Mouse (Mus musculus) heart, embryonic 16.5 days (tissue): ENCODE data around the gene Rinl. TPM values are rescaled to one million over a fixed set of nuclear protein-coding genes. Genes with fewer than 3 reads are reported as not detected.

Experiments used
- ATAC-seq: fragments of 200-750 bp; cut with Nextera tagmentation; replicated peaks from 2 replicates; pipeline ENCODE4 v1.8.0; 2017; ENCODE audit warnings: moderate number of reproducible peaks; ENCODE audit not compliant: insufficient read depth, low FRiP score; ENCODE audit errors: extremely low read depth
- H3K27ac ChIP-seq: fragments of 300-500 bp; sonication (generic); 2 replicates; pipeline ENCODE4 v1.5.1; 2014; ENCODE audit warnings: mild to moderate bottlenecking, low read length, control low read depth, moderate library complexity
- H3K27me3 ChIP-seq: fragments of 300-500 bp; sonication (generic); 2 replicates; pipeline ENCODE4 v1.6.1; 2014; ENCODE audit warnings: low read length, mixed read lengths; ENCODE audit not compliant: control insufficient read depth, insufficient read depth
- H3K36me3 ChIP-seq: fragments of 300-500 bp; sonication (generic); 2 replicates; pipeline ENCODE4 v1.6.1; 2014; ENCODE audit not compliant: control insufficient read depth, insufficient read depth
- H3K4me1 ChIP-seq: fragments of 300-500 bp; sonication (generic); 2 replicates; pipeline ENCODE4 v1.6.1; 2014; ENCODE audit warnings: low read length, mixed read lengths; ENCODE audit not compliant: control insufficient read depth, insufficient read depth
- H3K4me2 ChIP-seq: fragments of 300-500 bp; sonication (generic); 2 replicates; pipeline ENCODE4 v1.6.1; 2014; ENCODE audit warnings: low read depth, mild to moderate bottlenecking, control low read depth, low read length
- H3K4me3 ChIP-seq: fragments of 300-500 bp; sonication (generic); 2 replicates; pipeline ENCODE4 v1.5.1; 2014; ENCODE audit warnings: mild to moderate bottlenecking, control low read depth, low read length
- H3K9ac ChIP-seq: fragments of 300-500 bp; sonication (generic); 2 replicates; pipeline ENCODE4 v1.6.1; 2014; ENCODE audit warnings: low read length, control low read depth
- H3K9me3 ChIP-seq: fragments of 300-500 bp; sonication (generic); replicated peaks from 2 replicates; pipeline ENCODE4 v1.6.1; 2016; ENCODE audit warnings: low read length; ENCODE audit not compliant: control insufficient read depth
- WGBS: fragments of 180-500 bp; shearing (Covaris S2); extraction: QIAGEN DNeasy Blood & Tissue Kit; methylation state at CpG from one replicate; pipeline ENCODE4 v1.1.7; 2014; 5-methylcytosine and 5-hydroxymethylcytosine counted together
- polyA plus RNA-seq: library from polyadenylated mRNA; unstranded; fragments of >200 nt; fragmentation: Nextera tagmentation; extraction: Ambion mirVana; gene quantifications from 2 replicates; pipeline ENCODE4 v1.2.1, GENCODE M21; 2015

Rinl gene
- polyA plus RNA-seq = 5.8 and 11.1 TPM in 2 replicates

DNA sequence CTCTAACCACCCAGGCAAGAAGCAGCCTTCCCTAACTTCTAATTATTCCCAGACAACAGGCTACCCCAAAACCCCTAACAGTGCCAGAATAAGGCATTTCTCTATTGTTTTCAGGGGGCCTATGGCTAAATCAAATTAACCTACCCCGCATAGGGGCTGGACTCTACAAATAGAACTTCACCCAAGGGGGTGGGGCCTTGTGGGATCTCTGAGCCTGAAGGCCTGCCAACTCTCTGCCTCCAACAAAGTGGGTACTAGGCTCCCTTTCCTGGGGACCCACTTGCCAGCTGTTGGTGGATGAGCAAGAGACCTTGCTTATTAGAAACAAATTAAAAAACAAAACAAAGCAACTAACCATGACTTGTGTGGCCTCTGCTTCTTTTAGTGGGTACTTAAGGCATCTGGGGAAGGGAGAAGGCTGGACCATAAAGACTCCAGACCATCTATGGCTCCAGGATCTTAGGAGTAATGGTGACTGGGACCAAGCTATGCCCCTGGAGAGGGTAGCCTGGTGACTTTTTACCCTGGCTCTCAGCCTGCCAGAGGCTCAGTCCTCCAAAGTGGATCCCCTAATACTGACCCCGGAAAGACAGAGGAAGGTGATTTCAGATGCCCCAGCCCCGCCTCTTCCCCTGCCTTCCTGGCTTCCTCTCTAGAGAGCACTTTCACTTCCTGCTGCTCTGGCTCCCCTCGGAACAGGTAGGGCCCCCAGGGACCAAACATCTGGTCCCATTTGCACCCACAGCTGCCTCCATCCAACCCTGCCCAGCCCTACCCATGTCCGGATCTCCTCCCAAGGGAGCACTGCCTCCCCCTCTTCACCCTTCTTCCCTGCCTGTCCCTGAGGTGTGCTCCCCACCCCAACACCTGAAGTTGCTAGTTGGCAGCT is at the start of gene Rinl:
Rinl (plus strand) TSS at position 663 of the 889 bp plus-strand sequence.
- H3K9me3 ChIP-seq = no peaks in the 10 kb centered on the region
- peak within 1 kb of the TSS; percentile 26 for H3K4me2 ChIP-seq
- no peak for ATAC-seq
- H3K27me3 ChIP-seq = no peaks in the 10 kb centered on the region
- H3K36me3 ChIP-seq = 0 out of 2 replicates have a peak, but pooled peaks cover 2% of the 10 kb centered on the region
- H3K4me3 ChIP-seq = peak within 1 kb of the TSS; percentile 25; the same call in 1 of the 2 replicates
- H3K9ac ChIP-seq = peak within 1 kb of the TSS; percentile 54; the same call in 1 of the 2 replicates
- H3K27ac ChIP-seq = peak within 1 kb of the TSS; percentile 41; the same call in 1 of the 2 replicates
- no peaks in the 10 kb centered on the region for H3K4me1 ChIP-seq
- WGBS = 55% methylated on average over 5 of the region's 5 CpGs

DNA sequence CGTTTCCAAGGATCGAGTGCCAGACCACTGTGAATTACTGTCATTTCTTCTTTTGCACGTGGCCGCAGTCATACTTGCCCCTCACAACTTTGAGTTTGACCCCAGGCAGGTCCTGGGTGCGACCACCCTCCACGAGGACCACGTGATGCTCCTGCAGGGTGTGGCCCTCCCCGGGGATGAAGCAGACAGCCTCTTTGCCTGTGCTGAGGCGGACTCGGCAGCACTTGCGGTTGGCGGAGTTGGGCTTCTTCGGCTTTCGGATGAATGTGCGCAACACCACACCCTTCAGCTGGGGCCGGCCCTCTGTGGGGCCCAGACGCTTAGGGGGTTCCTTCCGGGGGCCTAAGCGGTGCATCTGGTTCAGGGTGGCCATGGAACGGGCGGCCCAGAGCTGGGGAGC is 48.9 kb upstream of the Rinl start:
- 91% methylated on average over 21 of the region's 21 CpGs for WGBS
- H3K27ac ChIP-seq = no peak overlapping the region
- no peaks in the 10 kb centered on the region for H3K27me3 ChIP-seq
- peaks cover 12% of the 10 kb centered on the region for H3K4me1 ChIP-seq
- H3K9me3 ChIP-seq = no peaks in the 10 kb centered on the region
- H3K4me2 ChIP-seq = no peak overlapping the region
- H3K9ac ChIP-seq = no peak overlapping the region
- peaks cover 32% of the 10 kb centered on the region for H3K36me3 ChIP-seq
- no peak for ATAC-seq
- H3K4me3 ChIP-seq = no peak overlapping the region

DNA sequence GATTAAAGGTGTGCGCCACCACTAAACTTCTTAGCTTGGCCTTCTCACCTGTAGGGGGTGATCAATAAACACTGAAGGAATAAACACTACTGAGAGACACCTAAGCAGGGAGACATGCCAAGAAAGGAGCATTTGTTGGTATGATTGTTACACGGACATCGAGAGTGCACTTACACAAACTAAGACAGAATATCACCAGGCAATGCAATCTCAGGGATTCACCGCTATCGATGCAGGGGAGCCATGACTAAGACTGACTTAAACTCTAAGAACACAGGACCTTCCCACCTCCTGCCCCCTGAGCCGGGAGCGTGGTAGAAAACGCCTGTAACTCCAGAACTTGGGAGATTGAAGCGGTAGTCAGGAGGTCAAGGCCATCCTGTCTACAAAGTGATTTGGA is 47.8 kb upstream of the Rinl start:
- peak overlapping the region; percentile 65 for H3K9ac ChIP-seq
- peak overlapping the region; percentile 32; the same call in 1 of the 2 replicates for H3K27ac ChIP-seq
- no peak for ATAC-seq
- 31% methylated on average over 9 of the region's 9 CpGs for WGBS
- no peaks in the 10 kb centered on the region for H3K27me3 ChIP-seq
- H3K4me2 ChIP-seq = peak overlapping the region; percentile 63
- peaks cover 30% of the 10 kb centered on the region for H3K36me3 ChIP-seq
- peak overlapping the region; percentile 80 for H3K4me3 ChIP-seq
- peaks cover 12% of the 10 kb centered on the region for H3K4me1 ChIP-seq
- no peaks in the 10 kb centered on the region for H3K9me3 ChIP-seq

DNA sequence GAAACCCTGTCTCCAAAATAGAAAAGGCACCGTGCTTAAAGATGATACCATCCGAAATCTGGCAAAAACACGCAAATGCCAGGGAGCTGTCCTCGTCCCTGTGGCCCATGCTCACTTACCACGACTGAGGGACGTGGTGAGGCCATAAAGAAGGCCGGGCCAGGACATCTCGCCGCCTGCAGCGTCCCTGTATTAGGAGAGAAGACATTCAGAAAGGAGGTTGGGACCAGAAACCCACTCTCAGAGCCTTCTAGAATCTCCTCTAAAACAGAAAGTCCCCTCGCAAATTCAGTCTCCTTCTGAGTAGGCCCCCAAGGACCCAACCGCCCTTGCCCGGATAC is 47.4 kb upstream of the Rinl start:
- WGBS = 2% methylated on average over 13 of the region's 13 CpGs
- Histone ChIP-seq H3K27me3 (no peaks in the 10 kb centered on the region), H3K9me3 (no peaks in the 10 kb centered on the region), H3K36me3 (peaks cover 32% of the 10 kb centered on the region), H3K9ac (peak overlapping the region; percentile 65), H3K4me3 (peak overlapping the region; percentile 80), H3K27ac (peak overlapping the region; percentile 32), H3K4me2 (peak overlapping the region; percentile 63), H3K4me1 (peaks cover 12% of the 10 kb centered on the region)
- ATAC-seq = peak; percentile 3; the same call in 1 of the 2 replicates

DNA sequence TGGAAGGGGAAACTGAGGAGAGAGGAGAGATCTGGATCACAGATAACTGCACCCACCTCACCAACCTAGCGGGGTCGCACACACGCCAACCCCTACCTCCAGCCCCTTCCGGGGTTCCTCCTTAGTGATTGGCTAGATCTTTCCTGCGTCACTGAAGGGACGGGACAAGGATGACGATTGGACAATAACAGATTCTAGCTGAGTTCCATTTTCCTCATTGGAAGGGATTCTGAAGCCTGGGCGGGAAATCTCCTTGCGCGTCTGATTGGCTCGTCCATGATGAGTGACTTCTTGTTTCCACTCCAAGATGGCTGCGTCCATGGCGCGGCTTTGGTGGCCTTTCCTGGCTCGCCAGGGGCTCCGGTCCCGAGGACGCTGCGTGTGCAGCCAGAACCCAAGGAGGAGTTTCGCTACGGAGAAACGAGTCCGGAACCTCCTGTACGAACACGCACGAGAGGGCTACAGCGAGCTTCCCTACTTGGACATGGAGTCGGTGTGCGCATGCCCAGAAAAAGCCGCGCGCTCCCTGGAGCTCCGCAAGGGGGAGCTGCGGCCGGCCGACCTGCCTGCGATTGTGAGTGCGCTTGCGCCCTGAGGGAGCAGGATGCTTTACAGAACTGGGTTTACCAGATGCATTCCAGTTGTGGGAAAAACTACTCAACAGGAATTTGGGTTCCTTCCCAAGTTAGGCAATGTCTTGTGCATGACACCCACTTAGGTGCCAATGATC is 46.9 kb upstream of the Rinl start, which contains the start of the genes Mrps12 and Sars2:
Mrps12 (minus strand) TSS at position 112 of the 730 bp plus-strand sequence.
Sars2 (plus strand) TSS at position 284 of the 730 bp plus-strand sequence.
- ATAC-seq = peak; percentile 98
- WGBS = under 1% methylated on average over 39 of the region's 39 CpGs
- Histone ChIP-seq H3K9ac (peak within 1 kb of the TSS; percentile 89), H3K4me3 (peak within 1 kb of the TSS; percentile 80), H3K27ac (peak within 1 kb of the TSS; percentile 92), H3K4me1 (peaks cover 12% of the 10 kb centered on the region), H3K27me3 (no peaks in the 10 kb centered on the region), H3K36me3 (peaks cover 36% of the 10 kb centered on the region), H3K9me3 (no peaks in the 10 kb centered on the region), H3K4me2 (peak within 1 kb of the TSS; percentile 76)

DNA sequence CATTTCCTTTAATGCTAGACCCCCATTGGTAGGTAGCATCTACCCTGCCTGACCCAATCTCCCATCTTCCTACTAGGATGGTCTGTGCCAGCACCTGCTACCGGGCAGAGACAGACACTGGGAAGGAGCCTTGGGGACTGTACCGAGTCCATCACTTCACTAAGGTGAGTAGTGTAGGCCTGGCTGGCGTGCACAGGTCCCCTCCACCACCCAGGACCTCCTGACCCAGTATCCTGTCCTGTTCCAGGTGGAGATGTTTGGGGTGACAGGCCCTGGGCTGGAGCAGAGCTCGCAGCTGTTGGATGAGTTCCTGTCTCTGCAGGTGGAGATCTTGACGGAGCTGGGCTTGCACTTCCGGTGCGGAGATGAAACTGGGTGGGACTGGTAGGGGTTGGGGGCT is 38.8 kb upstream of the Rinl start:
- no peak for ATAC-seq
- 92% methylated on average over 7 of the region's 7 CpGs for WGBS
- H3K36me3 ChIP-seq = peaks cover 11% of the 10 kb centered on the region

DNA sequence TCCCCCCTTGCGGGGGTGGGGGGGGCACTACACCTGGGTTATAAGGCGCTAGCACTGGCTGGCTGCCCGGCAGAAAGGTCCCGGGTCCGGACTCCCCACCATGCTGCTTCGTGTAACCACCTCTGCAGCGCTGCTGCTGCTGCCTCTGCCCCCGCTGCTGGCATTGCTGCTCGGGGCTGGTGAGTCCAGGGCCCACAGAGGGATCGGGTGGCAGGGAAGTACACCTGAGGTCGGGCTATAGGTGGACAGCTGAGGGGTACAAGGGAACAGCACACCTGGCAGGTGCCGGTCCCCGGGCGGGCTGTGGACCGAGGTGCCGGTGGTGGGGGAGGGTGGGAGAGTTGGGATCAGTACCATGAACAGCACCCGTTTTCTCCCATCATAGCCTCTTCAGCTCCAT is 32.7 kb upstream of the Rinl start, which contains the start of gene Ccer2:
Ccer2 (plus strand) TSS at position 96 of the 400 bp plus-strand sequence.
- H3K9ac ChIP-seq = no peak within 1 kb of the TSS
- WGBS = 3% methylated on average over 17 of the region's 17 CpGs
- H3K4me1 ChIP-seq = no peaks in the 10 kb centered on the region
- no peak within 1 kb of the TSS for H3K4me3 ChIP-seq
- H3K36me3 ChIP-seq = peaks cover 13% of the 10 kb centered on the region
- H3K4me2 ChIP-seq = no peak within 1 kb of the TSS
- no peaks in the 10 kb centered on the region for H3K9me3 ChIP-seq
- ATAC-seq = no peak
- peaks cover 11% of the 10 kb centered on the region for H3K27me3 ChIP-seq
- no peak within 1 kb of the TSS for H3K27ac ChIP-seq

More for the DNA sequence above, 38.8 kb upstream of the Rinl start:
- Histone ChIP-seq H3K4me1 (no peaks in the 10 kb centered on the region), H3K4me2 (no peak overlapping the region), H3K27ac (no peak overlapping the region), H3K9ac (no peak overlapping the region), H3K9me3 (no peaks in the 10 kb centered on the region), H3K27me3 (no peaks in the 10 kb centered on the region), H3K4me3 (no peak overlapping the region)

DNA sequence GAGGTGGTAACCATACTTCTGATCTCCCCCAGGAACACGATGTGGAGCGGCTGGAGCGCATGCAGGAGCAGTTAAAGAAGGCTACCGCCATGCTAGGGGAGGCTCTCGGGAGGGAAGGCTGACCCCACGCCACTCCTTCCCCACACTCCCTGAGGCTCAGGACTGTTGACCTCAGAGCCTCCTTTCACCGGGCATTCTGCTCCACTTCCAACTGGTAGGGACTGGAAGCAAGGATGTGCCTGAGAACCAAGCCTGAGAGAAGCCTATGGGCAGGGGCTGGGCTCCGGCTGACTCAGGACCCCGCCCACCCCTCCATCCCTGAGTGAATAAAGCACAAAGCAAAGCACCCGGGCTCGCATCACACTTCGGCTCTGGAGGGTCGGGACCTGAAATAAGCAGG is 30.1 kb upstream of the Rinl start:
- Histone ChIP-seq H3K27ac (no peak overlapping the region), H3K4me2 (no peak overlapping the region), H3K4me1 (no peaks in the 10 kb centered on the region), H3K27me3 (peaks cover 11% of the 10 kb centered on the region), H3K9me3 (no peaks in the 10 kb centered on the region), H3K9ac (no peak overlapping the region), H3K36me3 (peaks cover 24% of the 10 kb centered on the region), H3K4me3 (no peak overlapping the region)
- 85% methylated on average over 13 of the region's 13 CpGs for WGBS
- no peak for ATAC-seq
